Mouse (Mus musculus) thymus, adult 2 months (tissue): Measurements from ENCODE around the gene Sipa1l2. TPM values are rescaled to one million over a fixed set of nuclear protein-coding genes. Genes with fewer than 3 reads are reported as not detected.

Experiments used
- DNase-seq: peaks from one replicate; pipeline ENCODE4 v3.0.0; 2021
- H3K27ac ChIP-seq: fragments of 200-500 bp; 2 replicates; pipeline ENCODE4 v1.5.1; 2012; ENCODE audit warnings: low read length, control low read depth; ENCODE audit not compliant: control insufficient read depth, insufficient read depth
- H3K27me3 ChIP-seq: fragments of 200-500 bp; 2 replicates; pipeline ENCODE4 v1.6.1; 2012; ENCODE audit warnings: mild to moderate bottlenecking, low read length, moderate library complexity, mixed read lengths; ENCODE audit not compliant: control insufficient read depth, insufficient read depth
- H3K36me3 ChIP-seq: fragments of 200-500 bp; 2 replicates; pipeline ENCODE4 v1.6.1; 2012; ENCODE audit warnings: mild to moderate bottlenecking, low read length, moderate library complexity; ENCODE audit not compliant: control insufficient read depth, insufficient read depth
- H3K4me1 ChIP-seq: fragments of 200-500 bp; replicated peaks from 2 replicates; pipeline ENCODE4 v1.6.1; 2012; ENCODE audit warnings: low read length; ENCODE audit not compliant: control insufficient read depth, insufficient read depth
- H3K4me3 ChIP-seq: fragments of 200-500 bp; 2 replicates; pipeline ENCODE4 v1.5.1; 2012; ENCODE audit warnings: mild to moderate bottlenecking, low read length, control low read depth, moderate library complexity; ENCODE audit not compliant: control insufficient read depth, insufficient read depth
- CTCF ChIP-seq: fragments of 200-500 bp; IDR thresholded peaks from 2 replicates; pipeline ENCODE4 v1.5.1; 2012; ENCODE audit warnings: mild to moderate bottlenecking, control low read depth, low read length, moderate library complexity, borderline replicate concordance; ENCODE audit not compliant: control insufficient read depth, poor library complexity, insufficient read depth; ENCODE audit errors: extremely low read depth
- POLR2A ChIP-seq: fragments of 200-500 bp; IDR thresholded peaks from 2 replicates; pipeline ENCODE4 v1.6.1; 2012; ENCODE audit warnings: mild to moderate bottlenecking, low read length, control low read depth, moderate library complexity; ENCODE audit not compliant: control insufficient read depth, poor library complexity, insufficient read depth; ENCODE audit errors: extremely low read depth
- WGBS: fragments of 180-500 bp; shearing (Covaris S2); methylation state at CpG from one replicate; pipeline ENCODE4 v1.1.7; 2018; 5-methylcytosine and 5-hydroxymethylcytosine counted together
- polyA plus RNA-seq: library from polyadenylated mRNA; depleted of rRNA; stranded (reverse); fragments of >200 nt; gene quantifications from 2 replicates; pipeline ENCODE4 v1.2.3, GENCODE M21; 2012

Gene Sipa1l2
- polyA plus RNA-seq, 1 experiment = 11.7 TPM

DNA sequence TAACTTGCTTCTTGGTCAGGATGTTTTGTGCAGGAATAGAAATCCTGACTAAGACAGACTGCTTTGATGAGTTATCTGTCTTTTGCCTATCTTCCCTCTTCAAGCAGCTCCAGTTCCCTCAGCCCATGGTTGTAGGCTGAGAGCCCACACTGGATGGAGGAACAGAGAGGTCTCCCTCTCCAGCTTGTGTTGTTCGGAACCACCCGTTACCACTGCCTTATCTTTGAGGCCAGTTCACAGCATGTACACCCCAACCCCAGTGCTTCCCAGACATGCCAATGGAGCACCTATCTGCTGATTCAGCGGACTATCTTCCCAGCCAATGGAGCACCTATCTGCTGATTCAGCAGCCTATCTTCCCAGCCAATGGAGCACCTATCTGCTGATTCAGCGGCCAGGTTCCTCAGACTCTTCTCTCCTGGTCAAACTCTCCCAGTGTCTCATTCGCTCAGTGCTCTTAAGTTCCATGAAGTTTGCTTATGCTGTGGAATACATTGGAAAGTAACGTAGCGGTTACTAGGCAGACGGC lies 33.8 kb upstream of the Sipa1l2 start:
- no peaks in the 10 kb centered on the region for H3K27me3 ChIP-seq
- no peak for TF ChIP-seq CTCF
- no peak for TF ChIP-seq POLR2A
- H3K36me3 ChIP-seq = no peaks in the 10 kb centered on the region
- no peak for DNase-seq
- H3K4me3 ChIP-seq = no peak overlapping the region
- no peak overlapping the region for H3K27ac ChIP-seq
- H3K4me1 ChIP-seq = no peaks in the 10 kb centered on the region
- 97% methylated on average over 8 of the region's 8 CpGs for WGBS

DNA sequence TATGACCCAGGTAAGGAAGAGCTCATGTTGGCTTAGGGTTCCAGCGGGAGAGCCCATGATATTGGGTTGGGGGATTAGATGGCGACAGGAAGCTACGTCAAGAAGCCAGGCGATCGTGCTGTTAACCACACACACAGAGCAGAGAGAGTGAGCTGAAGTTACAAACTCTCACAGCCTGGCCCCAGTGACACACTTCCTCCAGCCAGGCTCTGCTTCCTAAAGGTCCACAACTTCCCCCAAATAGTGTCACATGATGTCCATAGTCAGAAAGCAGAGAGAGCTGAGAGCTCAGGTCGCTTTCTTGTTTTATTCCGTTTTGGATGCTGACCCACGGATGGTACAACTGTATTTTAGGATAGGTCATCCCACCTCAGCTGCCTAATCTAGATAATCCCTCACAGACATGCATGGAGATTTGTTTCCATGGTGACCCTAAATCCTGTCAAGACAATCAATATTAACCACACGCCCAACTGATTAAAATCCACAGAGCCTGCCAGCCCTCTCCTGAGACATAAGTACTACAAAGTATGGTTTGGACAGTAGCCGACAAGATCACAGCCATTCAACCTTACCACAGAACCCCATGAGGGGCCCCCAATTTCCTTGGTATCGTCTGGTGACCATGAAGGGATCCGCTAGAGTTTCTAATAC lies 30.6 kb upstream of the Sipa1l2 start:
- Histone ChIP-seq H3K27me3 (no peaks in the 10 kb centered on the region), H3K4me3 (no peak overlapping the region), H3K4me1 (no peaks in the 10 kb centered on the region), H3K36me3 (no peaks in the 10 kb centered on the region), H3K27ac (no peak overlapping the region)
- no peak for DNase-seq
- no peak for TF ChIP-seq POLR2A
- no peak for TF ChIP-seq CTCF
- 27% methylated on average over 12 of the region's 12 CpGs for WGBS

DNA sequence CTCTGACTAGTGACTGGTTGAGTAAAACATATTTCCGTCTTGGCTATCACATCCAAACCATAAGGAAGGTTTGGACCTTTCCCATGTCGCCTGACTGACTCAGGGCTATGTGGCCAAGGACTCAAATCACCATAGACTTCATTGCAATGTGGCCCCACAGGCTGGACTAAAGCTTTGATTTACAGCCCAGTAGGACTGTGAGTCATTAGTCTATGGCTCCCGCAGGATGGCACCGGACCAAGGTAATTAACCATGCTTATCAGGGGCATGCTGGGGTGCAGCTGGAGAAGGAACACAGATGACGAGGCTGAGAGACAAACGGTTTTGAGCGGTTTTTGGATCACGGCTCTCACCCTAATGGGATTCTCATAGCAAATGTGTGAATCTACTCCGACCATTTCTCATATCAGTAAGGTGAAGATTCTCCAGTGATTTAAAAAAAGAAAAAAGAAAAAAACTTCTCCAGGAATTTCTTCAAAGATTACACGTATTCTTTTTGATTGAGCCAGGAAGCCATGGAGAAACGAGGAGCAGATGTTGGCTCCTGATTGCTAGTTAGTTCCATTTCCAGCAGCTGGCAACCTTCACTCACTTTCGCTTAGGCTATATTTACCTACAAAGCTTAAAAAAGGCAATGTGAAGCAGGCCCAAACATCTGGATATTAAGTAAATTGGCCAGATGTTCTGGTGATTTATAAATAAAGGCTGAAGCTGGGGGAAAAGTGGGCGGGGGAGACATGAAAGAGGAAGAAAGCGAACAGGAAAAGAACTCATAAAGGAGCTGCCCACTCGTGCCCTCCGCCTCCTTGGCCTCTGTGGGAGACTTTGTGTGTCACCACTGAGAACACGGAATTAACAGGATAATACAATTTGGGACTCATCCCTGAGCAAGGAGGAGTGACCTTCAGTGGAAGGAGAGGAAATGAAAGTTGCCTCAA lies 26.2 kb upstream of the Sipa1l2 start:
- H3K27ac ChIP-seq = no peak overlapping the region
- WGBS = 55% methylated on average over 17 of the region's 17 CpGs
- no peaks in the 10 kb centered on the region for H3K27me3 ChIP-seq
- TF ChIP-seq POLR2A (no peak), CTCF (no peak)
- H3K36me3 ChIP-seq = no peaks in the 10 kb centered on the region
- no peaks in the 10 kb centered on the region for H3K4me1 ChIP-seq
- no peak for DNase-seq
- no peak overlapping the region for H3K4me3 ChIP-seq

DNA sequence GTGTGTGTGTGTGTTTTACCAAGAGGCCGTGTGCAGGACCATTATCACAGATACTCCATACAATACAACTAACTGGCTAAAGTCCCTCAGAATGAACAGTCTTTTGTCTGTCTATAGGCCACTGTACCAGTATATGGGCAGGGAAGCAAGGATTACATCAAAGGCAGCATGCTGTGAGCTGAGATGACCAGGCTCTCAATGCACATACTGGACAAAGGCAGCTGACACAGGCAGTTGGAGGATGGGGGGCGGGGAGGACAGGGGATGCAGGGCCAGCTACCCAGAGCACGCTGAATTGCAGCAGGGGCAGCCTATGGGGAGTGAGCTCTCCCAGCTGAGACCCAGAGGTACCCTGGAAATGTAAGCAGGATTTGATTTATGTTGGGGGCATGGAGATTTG lies 20.8 kb upstream of the Sipa1l2 start:
- Histone ChIP-seq H3K27ac (no peak overlapping the region), H3K4me3 (no peak overlapping the region), H3K27me3 (no peaks in the 10 kb centered on the region), H3K4me1 (no peaks in the 10 kb centered on the region), H3K36me3 (no peaks in the 10 kb centered on the region)
- no peak for DNase-seq
- WGBS = 93% methylated on average over 3 of the region's 3 CpGs
- TF ChIP-seq POLR2A (no peak), CTCF (no peak)

DNA sequence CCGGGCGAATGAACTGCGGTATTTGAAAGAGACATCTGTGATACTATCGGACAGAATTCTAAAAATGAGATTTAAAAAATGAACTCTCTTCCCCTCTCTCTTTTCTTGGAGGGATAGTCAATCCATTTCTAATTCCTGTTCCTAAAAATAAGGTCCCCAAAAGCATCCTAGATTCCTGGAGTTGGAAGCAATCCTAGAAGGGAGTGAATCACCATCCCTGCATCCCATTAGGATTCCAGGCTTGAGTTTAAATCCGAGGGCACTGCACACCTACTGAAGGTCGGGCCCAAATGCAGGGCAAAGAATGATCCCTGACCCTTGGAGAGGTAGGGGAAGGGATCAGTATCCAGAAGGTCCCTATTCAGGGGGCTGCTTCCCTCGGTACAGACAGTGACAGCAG lies 17.0 kb upstream of the Sipa1l2 start:
- no peak overlapping the region for H3K27ac ChIP-seq
- no peaks in the 10 kb centered on the region for H3K4me1 ChIP-seq
- H3K4me3 ChIP-seq = no peak overlapping the region
- no peaks in the 10 kb centered on the region for H3K27me3 ChIP-seq
- no peaks in the 10 kb centered on the region for H3K36me3 ChIP-seq
- 94% methylated on average over 7 of the region's 7 CpGs for WGBS
- TF ChIP-seq POLR2A (no peak), CTCF (no peak)
- no peak for DNase-seq

DNA sequence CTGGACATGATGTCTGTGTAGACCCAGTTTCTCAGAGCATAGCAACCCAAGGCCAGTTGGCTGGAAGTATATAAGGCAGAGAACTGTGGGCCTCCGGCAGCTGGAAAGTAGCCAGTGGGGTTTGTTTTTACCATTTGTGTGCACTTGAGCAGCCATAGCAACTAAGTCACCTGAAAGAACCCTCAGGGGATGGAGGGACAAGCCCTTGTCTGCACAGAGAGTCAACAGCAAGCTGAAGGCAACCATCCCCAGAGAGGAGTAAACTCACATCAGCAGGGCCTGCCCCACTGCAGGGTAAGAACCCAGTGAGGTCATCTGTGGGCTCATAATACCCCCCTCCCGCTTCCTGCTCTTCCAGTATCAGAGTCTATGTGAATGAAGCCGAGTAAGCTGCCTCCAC lies 14.7 kb upstream of the Sipa1l2 start:
- no peak overlapping the region for H3K4me3 ChIP-seq
- H3K36me3 ChIP-seq = no peaks in the 10 kb centered on the region
- H3K27ac ChIP-seq = no peak overlapping the region
- no peaks in the 10 kb centered on the region for H3K27me3 ChIP-seq
- no peak for DNase-seq
- WGBS = 72% methylated on average over 3 of the region's 3 CpGs
- no peaks in the 10 kb centered on the region for H3K4me1 ChIP-seq
- TF ChIP-seq POLR2A = no peak
- no peak for TF ChIP-seq CTCF
